Mouse (Mus musculus) retina, embryonic 14.5 days (tissue): ENCODE measurements around the gene Nit1.
A peak's percentile ranks its signal among the peaks of the same experiment; 100 is the strongest.
"Not testable (repeated sequence)": the region's sequence is repeated elsewhere in the genome, so short reads cannot be mapped to it uniquely, and the experiment has no call there.

ENCODE experiments used
- DNase-seq: peaks from one replicate; pipeline ENCODE4 v3.0.0-alpha.2; 2015; ENCODE audit warnings: low spot score

Gene Nit1

GRCm38 (mm10) chr1:171349210-171349609 lies 3.8 kb upstream of the Nit1 start:
- DNase-seq = no peak

GRCm38 (mm10) chr1:171348665-171349064 lies 3.2 kb upstream of the Nit1 start:
- DNase-seq = no peak

GRCm38 (mm10) chr1:171346095-171346450 lies 627 bp upstream of the Nit1 start:
- DNase-seq = no peak

GRCm38 (mm10) chr1:171344715-171345114 lies 731 bp downstream of the Nit1 start:
- no peak for DNase-seq

GRCm38 (mm10) chr1:171343922-171344677 lies 1.3 kb downstream of the Nit1 start:
- peak; percentile 16 for DNase-seq

DNA sequence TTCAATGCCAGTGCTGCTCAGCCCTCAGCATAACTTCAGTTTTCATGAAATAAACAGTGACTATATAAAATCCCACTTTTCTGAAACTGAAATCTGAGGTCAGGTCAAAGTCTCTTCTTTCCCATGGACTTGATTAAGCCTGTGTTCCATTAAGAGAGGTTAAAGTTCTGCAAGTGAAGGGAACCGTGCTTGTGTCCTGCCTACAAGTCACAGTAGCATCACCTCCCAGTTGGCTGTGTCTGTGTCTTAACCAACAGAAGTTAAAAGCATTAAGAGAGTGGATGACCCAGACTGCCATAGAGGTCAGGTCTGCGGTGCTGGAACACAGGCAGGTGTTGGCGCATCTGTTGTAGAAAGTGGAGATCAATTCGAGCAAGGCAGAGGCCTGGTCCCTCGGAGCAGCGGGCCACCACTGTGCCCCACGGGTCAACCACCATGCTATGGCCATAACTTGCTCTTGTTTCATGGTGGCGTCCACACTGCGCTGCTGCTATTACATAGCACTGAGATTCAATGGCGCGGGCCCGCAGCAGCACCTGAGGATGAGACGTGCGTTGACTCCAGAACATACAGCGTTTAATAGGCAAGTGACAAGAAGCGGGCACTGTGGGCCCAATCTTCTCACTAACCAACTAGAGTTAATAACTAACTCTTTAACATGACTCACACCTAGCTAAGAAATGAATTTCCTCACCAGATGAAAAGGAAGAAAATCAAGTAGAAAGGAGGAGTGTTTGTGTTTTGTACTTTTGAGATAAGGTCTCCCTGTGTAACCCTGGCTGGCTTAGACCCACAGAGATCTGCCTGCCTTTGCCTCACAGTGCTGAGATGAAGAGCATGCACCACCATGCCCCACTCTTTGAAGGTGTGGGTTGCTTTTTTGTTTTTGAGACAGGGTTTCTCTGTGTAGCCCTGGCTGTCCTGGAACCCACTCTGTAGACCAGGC lies 2.9 kb downstream of the Nit1 start:
- no peak for DNase-seq

DNA sequence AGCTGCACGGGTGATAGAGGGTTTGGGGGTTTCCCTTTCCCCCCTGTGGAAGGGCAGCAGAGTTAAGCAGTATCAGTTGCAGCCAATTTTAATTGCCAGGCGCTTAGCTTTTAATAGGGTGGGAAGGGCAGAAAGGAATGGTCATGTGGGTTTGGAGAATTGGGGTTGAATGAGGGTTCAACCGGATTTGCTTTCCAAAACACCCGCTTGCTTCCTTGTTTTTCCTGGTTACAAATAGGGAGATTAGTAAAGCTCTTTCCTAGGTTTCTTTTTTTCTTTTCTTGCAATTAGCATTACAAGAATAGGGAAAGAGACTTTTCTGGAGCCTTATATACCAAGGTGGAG lies 15.3 kb downstream of the Nit1 start:
- DNase-seq = no peak

GRCm38 (mm10) chr1:171329433-171330215 lies 15.8 kb downstream of the Nit1 start:
- peak; percentile 88 for DNase-seq

DNA sequence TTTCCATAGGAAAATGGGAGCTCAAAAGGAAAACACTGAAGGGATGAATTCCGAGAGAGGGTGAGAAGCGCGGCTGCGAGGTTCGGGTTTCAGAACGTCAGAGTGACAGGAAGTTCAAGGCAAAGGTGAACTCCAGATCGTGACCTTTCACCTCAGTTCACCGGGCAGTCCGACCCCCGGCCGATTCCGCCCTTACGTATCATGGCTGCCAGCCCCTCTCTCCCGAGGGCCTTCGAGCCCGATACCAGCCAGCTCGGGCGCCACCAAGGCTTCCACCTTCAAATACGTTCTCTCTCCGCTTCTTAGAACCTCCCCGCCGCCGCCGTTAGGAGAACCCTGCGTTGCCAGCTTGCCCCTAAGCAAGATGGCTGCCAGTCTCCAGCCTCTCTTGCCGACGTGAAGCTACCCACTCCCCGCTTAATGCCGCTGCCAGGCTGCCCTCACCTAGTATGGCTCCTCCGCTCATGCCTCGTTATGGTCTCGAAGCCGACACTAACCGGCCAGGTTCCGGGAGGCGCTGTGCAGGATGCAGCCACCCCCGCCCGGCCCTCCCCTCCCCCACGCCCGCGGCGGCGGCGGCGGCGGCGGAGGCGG lies 16.5 kb downstream of the Nit1 start, which contains the start of gene Dedd:
TSS of gene Dedd (plus strand) at position 307 of the 594 bp plus-strand sequence.
- DNase-seq = peak; percentile 89

DNA sequence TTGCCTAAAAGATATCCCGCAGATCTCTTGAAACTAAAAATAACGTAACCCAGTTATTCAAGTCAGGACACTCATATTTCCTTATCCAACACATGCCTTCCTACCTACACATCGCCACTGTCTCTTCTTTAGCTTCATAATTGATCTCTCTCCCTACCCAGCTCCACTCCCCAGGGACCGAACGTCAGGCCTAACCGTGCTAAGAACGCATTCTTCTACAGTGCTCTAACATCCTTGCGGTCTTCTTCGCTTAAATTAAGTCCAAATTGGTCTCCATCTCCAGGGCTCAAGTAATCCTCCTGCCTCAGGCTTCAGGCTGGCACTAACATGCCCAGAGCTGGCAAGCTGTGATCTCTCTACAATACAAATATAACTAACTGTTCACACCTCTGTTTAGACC lies 17.2 kb downstream of the Nit1 start:
- DNase-seq = no peak

- DNase-seq = not testable (repeated sequence)
Observed at GRCm38 (mm10) chr1:171326588-171326987, 18.9 kb downstream of the Nit1 start.

DNA sequence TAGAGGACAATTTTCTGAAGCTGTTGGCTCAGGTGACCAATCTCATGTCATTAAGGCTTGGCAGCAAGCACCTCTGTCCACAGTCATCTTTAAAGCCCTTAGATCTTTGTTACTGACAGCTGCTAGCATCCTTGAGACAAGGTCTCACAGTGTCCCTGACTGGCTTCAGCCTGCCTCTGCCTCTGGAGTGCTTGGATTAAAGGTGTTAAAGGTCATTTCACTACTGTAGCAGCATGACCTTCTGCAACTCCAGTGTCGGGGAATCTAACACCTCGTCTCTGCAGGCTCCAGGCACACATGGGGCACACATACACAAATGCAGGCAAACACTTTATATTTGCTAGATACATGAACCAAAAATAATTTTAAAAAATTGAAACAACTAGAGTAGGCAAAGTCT lies 19.9 kb downstream of the Nit1 start:
- DNase-seq = no peak

- DNase-seq = no peak
Observed at GRCm38 (mm10) chr1:171322012-171322411, 23.4 kb downstream of the Nit1 start.

DNA sequence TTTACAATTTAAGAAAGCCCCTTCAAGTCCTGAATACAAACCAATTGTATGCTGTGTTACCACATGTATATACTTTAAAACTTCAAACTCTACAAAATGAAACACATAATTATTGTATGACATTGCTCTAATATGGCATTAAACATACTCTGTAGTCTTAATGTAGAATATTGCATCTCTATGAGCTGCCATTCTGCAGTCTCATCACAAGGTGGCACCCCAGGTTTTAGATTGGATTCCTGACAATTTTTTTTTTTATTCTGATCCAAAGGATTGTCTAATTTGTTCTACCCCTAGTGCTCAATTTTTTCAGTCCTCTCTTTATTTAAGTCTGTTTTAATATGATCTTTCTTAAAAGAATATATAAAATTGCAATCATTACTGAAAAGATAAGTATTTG lies 24.0 kb downstream of the Nit1 start:
- peak; percentile 76 for DNase-seq

- DNase-seq = no peak
Observed at GRCm38 (mm10) chr1:171320151-171320550, 25.3 kb downstream of the Nit1 start.

DNA sequence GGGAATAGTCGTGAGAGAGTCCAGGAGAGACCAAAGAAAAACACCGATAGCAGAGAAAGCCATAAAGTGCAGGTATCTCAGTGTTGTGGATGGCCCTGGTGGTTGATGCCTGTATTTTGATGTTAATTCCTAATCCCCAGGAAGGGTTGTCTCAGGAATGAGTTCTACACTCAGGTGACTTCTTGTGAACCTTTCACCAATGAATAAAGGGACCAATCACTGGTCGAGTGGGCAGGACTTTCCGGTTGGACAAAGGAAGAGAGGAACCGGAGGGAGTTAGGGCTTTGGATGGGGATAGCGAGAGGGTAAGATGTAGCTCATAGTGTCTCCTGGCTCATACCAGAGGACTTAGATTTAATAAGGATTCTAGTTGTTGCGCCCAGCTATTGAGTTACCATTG lies 25.7 kb downstream of the Nit1 start:
- no peak for DNase-seq

DNA sequence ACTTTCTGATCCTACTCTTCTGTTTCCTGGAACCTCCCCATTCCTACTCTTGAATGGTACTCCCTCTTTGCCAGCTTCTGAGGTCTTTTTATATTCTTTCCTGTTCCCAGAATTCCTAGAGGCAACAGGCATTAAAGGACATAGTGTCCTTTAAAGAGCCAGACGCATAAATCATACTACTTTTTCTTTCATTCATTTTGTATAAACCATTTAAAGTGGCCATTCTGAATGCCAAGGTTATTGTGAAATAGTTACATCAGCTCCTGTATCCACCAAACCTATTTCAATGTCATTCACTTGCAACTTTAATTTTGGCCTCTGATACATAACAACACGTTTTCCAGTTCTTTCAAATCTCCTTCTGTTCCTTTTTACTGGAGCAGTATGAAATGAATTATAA lies 36.1 kb downstream of the Nit1 start:
- no peak for DNase-seq

- DNase-seq = not testable (repeated sequence)
Observed at GRCm38 (mm10) chr1:171306157-171306556, 39.3 kb downstream of the Nit1 start.

GRCm38 (mm10) chr1:171298226-171298625 lies 47.2 kb downstream of the Nit1 start:
- DNase-seq = no peak

DNA sequence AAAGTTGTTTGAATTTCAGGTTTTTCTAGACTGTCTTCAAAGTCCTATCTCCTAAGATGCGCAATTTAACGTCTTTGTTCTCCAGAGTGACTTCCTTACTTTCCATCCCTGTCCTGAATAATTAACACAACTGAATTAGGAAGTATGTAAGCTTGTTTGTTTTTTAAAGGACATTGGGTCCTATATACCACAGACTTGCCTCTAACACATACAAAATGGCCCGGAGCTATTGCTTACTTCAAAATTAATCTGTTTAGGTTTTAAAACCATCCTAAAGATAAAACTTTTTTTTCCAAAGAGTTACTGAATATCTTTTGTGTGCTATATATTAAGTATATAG lies 50.4 kb downstream of the Nit1 start:
- no peak for DNase-seq

GRCm38 (mm10) chr1:171294298-171295062 lies 51.0 kb downstream of the Nit1 start, which contains the start of gene Ufc1:
Gene Ufc1, minus strand, starts transcription at chr1:171295024.
- DNase-seq = peak; percentile 88
